Mouse (Mus musculus): ENCODE results near the gene Ccno. TPM values are rescaled to one million over a fixed set of nuclear protein-coding genes. Genes with fewer than 3 reads are reported as not detected.

The Ccno gene
- total RNA-seq, 1 experiment = 10.8 TPM

DNA sequence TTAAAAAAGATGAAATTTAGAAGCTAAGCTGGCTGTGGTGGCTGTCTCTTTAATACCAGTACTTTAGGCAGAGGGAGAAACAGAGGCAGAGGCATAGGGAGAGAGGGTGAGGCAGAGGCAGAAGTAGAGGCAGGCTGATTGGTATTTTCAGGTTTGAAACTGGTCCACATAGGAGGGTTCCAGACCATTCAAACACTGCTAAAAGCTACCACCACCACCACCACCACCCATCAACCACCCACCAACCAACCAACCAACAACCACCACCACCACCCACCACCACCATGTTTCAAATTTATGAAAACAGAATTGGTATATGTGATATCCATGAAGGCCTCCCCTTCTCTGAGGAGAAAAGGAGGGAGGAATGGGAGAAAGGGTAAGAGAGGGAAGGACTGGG is 45.2 kb downstream of the Ccno start:
- no peak overlapping the region for H3K9ac ChIP-seq (ENCODE audit: insufficient read depth, low read depth, low read length, poor library complexity, severe bottlenecking)
- H3K9me3 ChIP-seq (ENCODE audit: control insufficient read depth, insufficient read depth, low read depth, low read length) = no peaks in the 10 kb centered on the region
- TF ChIP-seq ZC3H11A (IDR thresholded peaks at IDR 0.05; ENCODE audit: borderline replicate concordance, low read depth, low read length) (no peak), HCFC1 (IDR thresholded peaks at IDR 0.05; ENCODE audit: borderline replicate concordance, insufficient read depth, low read length) (no peak), MAFK (IDR thresholded peaks at IDR 0.05; ENCODE audit: insufficient read depth, low read depth, low read length) (no peak), CHD2 (IDR thresholded peaks at IDR 0.05; ENCODE audit: low read depth, low read length) (no peak), ZNF384 (IDR thresholded peaks at IDR 0.05; ENCODE audit: low read depth, low read length) (no peak)
- H3K4me3 ChIP-seq (ENCODE audit: insufficient read depth in 1 of 2, low read depth in 1 of 2, low read length in 2 of 2, poor library complexity in 1 of 2, severe bottlenecking in 1 of 2) = no peak overlapping the region
- H3K27ac ChIP-seq (ENCODE audit: insufficient read depth, low read depth, low read length, poor library complexity, severe bottlenecking) = no peak overlapping the region
- DNase-seq (ENCODE audit: low read depth, low spot score) = no peak
- in situ Hi-C loops (cut with MboI; ENCODE audit: low sequenced_read_pairs in 2 of 2, unreplicated experiment in 2 of 2) = no loop called here
- H3K4me1 ChIP-seq (ENCODE audit: control insufficient read depth in 2 of 2, insufficient read depth in 2 of 2, low read length in 2 of 2, poor library complexity in 1 of 2) = peaks cover 0 to 8% of the 10 kb centered on the region in 2 experiments; a peak in 2 of 4 replicates
- H3K36me3 ChIP-seq (ENCODE audit: control insufficient read depth, insufficient read depth, low read length, poor library complexity, severe bottlenecking) = no peaks in the 10 kb centered on the region

DNA sequence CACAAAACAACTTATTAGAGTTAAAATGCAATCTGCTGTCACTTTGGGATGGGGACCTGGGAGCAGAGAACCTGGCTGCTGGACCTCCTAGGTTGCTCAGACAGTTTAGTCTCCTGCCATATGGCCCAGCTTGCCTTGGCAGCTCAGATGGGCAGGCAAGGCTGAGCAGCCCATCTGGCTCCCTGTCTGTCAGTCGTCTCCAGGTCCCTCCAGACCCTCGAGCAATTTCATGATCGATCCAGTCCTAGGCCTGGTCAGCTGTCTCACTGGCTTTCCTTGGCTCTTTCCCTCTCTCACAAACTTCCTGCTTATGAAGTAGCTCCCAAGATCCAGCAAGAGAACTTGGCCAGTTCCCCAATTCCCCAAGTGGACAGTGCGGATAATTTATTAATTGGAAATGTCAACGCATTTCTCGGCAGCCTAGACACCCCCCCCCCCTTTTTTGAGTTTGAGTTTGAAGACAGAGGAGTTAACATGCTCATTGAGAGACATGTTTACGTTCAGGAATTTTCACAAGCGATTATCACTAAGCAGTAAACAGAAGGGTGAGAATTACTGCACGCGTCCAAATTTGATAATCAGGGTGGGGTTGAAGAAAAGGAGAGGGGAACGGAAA is 46.8 kb downstream of the Ccno start:
- in situ Hi-C loops (cut with MboI; ENCODE audit: low sequenced_read_pairs in 2 of 2, unreplicated experiment in 2 of 2) = no loop called here
- Histone ChIP-seq H3K4me3 (ENCODE audit: insufficient read depth in 1 of 2, low read depth in 1 of 2, low read length in 2 of 2, poor library complexity in 1 of 2, severe bottlenecking in 1 of 2) (peak overlapping the region; percentile 60 to 63; a peak in 3 of 4 replicates), H3K9ac (ENCODE audit: insufficient read depth, low read depth, low read length, poor library complexity, severe bottlenecking) (no peak overlapping the region), H3K36me3 (ENCODE audit: control insufficient read depth, insufficient read depth, low read length, poor library complexity, severe bottlenecking) (no peaks in the 10 kb centered on the region), H3K9me3 (ENCODE audit: control insufficient read depth, insufficient read depth, low read depth, low read length) (no peaks in the 10 kb centered on the region), H3K27ac (ENCODE audit: insufficient read depth, low read depth, low read length, poor library complexity, severe bottlenecking) (no peak overlapping the region), H3K4me1 (ENCODE audit: control insufficient read depth in 2 of 2, insufficient read depth in 2 of 2, low read length in 2 of 2, poor library complexity in 1 of 2) (peaks cover 0 to 8% of the 10 kb centered on the region in 2 experiments; a peak in 2 of 4 replicates)
- no peak for TF ChIP-seq MAFK (IDR thresholded peaks at IDR 0.05; ENCODE audit: insufficient read depth, low read depth, low read length)
- TF ChIP-seq CHD2 (IDR thresholded peaks at IDR 0.05; ENCODE audit: low read depth, low read length) = no peak
- no peak for TF ChIP-seq HCFC1 (IDR thresholded peaks at IDR 0.05; ENCODE audit: borderline replicate concordance, insufficient read depth, low read length)
- TF ChIP-seq ZC3H11A (IDR thresholded peaks at IDR 0.05; ENCODE audit: borderline replicate concordance, low read depth, low read length) = no peak
- no peak for TF ChIP-seq ZNF384 (IDR thresholded peaks at IDR 0.05; ENCODE audit: low read depth, low read length)
- no peak for DNase-seq (ENCODE audit: low read depth, low spot score)

DNA sequence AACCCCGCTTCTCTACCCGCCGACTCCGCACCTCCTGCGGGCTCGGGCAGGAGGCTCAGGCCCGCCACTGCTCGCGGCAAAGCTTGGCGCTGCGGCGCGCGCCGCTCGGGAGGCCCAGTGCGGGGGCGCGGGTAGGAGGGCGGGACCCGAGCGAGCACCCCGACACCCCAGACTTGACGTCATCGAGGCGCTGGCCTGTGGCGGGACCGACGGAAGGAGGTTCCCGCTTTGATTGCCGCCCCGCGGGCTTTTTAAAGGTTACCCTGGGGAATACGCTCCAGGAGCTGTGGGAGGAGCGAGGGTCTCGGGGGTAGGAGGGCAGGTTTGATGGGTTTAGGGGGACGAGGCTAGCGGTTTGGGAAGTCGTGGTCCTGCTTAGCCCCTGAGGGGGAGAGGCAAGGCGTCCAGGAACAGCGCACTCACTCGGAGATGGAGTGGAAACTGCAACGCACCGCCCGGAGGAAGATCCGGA is 47.4 kb downstream of the Ccno start, which contains the start of gene Cdc20b:
TSS of gene Cdc20b (plus strand) at position 162 of the 472 bp plus-strand sequence.
- peak within 1 kb of the TSS; percentile 41; the same call in 1 of the 2 replicates for H3K9ac ChIP-seq (ENCODE audit: insufficient read depth, low read depth, low read length, poor library complexity, severe bottlenecking)
- TF ChIP-seq ZNF384 (IDR thresholded peaks at IDR 0.05; ENCODE audit: low read depth, low read length) (no peak), CHD2 (IDR thresholded peaks at IDR 0.05; ENCODE audit: low read depth, low read length) (no peak), HCFC1 (IDR thresholded peaks at IDR 0.05; ENCODE audit: borderline replicate concordance, insufficient read depth, low read length) (peak; percentile 15; the same call in 1 of the 2 replicates), ZC3H11A (IDR thresholded peaks at IDR 0.05; ENCODE audit: borderline replicate concordance, low read depth, low read length) (no peak), MAFK (IDR thresholded peaks at IDR 0.05; ENCODE audit: insufficient read depth, low read depth, low read length) (no peak)
- DNase-seq (ENCODE audit: low read depth, low spot score) = no peak
- H3K36me3 ChIP-seq (ENCODE audit: control insufficient read depth, insufficient read depth, low read length, poor library complexity, severe bottlenecking) = no peaks in the 10 kb centered on the region
- no peak within 1 kb of the TSS for H3K27ac ChIP-seq (ENCODE audit: insufficient read depth, low read depth, low read length, poor library complexity, severe bottlenecking)
- peaks cover 0 to 8% of the 10 kb centered on the region in 2 experiments; a peak in 2 of 4 replicates for H3K4me1 ChIP-seq (ENCODE audit: control insufficient read depth in 2 of 2, insufficient read depth in 2 of 2, low read length in 2 of 2, poor library complexity in 1 of 2)
- no peaks in the 10 kb centered on the region for H3K9me3 ChIP-seq (ENCODE audit: control insufficient read depth, insufficient read depth, low read depth, low read length)
- in situ Hi-C loops (cut with MboI; ENCODE audit: low sequenced_read_pairs in 2 of 2, unreplicated experiment in 2 of 2) = no loop called here
- peak within 1 kb of the TSS; percentile 60 to 63 for H3K4me3 ChIP-seq (ENCODE audit: insufficient read depth in 1 of 2, low read depth in 1 of 2, low read length in 2 of 2, poor library complexity in 1 of 2, severe bottlenecking in 1 of 2)

DNA sequence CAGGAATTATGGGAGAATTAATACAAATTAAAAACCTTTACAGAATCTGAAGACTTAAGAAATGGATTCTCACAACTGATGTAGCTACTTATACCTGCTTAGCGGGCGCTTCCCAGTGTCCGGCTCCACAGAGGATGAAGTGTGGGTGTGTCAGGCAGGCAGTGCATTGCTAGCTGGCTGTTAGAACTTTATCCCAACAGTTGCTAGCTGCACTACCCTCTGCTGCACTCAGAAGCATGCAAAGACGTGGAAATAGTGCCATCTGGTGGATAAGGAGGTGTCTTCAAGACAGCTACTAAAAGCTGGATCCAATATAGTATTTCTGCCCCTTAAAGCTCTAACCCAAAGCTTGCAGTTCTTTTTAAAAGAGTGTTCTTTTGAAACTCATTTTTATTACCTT is 48.2 kb downstream of the Ccno start:
- in situ Hi-C loops (cut with MboI; ENCODE audit: low sequenced_read_pairs in 2 of 2, unreplicated experiment in 2 of 2) = no loop called here
- peaks cover under 1 to 7% of the 10 kb centered on the region in 2 experiments; a peak in 1 of 4 replicates for H3K4me1 ChIP-seq (ENCODE audit: control insufficient read depth in 2 of 2, insufficient read depth in 2 of 2, low read length in 2 of 2, poor library complexity in 1 of 2)

More for the DNA sequence above, 48.2 kb downstream of the Ccno start:
- no peaks in the 10 kb centered on the region for H3K36me3 ChIP-seq (ENCODE audit: control insufficient read depth, insufficient read depth, low read length, poor library complexity, severe bottlenecking)
- H3K4me3 ChIP-seq (ENCODE audit: insufficient read depth in 1 of 2, low read depth in 1 of 2, low read length in 2 of 2, poor library complexity in 1 of 2, severe bottlenecking in 1 of 2) = peak overlapping the region; percentile 60 to 63; a peak in 1 of 4 replicates
- no peak overlapping the region for H3K9ac ChIP-seq (ENCODE audit: insufficient read depth, low read depth, low read length, poor library complexity, severe bottlenecking)
- peak; percentile 90 for DNase-seq (ENCODE audit: low read depth, low spot score)
- no peak for TF ChIP-seq ZNF384 (IDR thresholded peaks at IDR 0.05; ENCODE audit: low read depth, low read length)
- TF ChIP-seq ZC3H11A (IDR thresholded peaks at IDR 0.05; ENCODE audit: borderline replicate concordance, low read depth, low read length) = peak; percentile 96
- no peak for TF ChIP-seq HCFC1 (IDR thresholded peaks at IDR 0.05; ENCODE audit: borderline replicate concordance, insufficient read depth, low read length)
- H3K27ac ChIP-seq (ENCODE audit: insufficient read depth, low read depth, low read length, poor library complexity, severe bottlenecking) = no peak overlapping the region
- no peaks in the 10 kb centered on the region for H3K9me3 ChIP-seq (ENCODE audit: control insufficient read depth, insufficient read depth, low read depth, low read length)

Other genes starting within 250 kb of the Ccno start
- gene Plpp1, start 187.0 kb upstream of the Ccno start, total RNA-seq (2012; rRNA removed) = 33.0 and 38.2 TPM in 2 replicates
- gene Mtrex, start 60.4 kb upstream of the Ccno start, total RNA-seq (2012; rRNA removed) = 61.8 and 77.1 TPM in 2 replicates
- gene Dhx29, start 60.3 kb upstream of the Ccno start, total RNA-seq (2012; rRNA removed) = 25.3 and 33.2 TPM in 2 replicates
- gene Mcidas, start 6.0 kb downstream of the Ccno start, total RNA-seq (2012; rRNA removed) = not detected in 2 replicates
- 0.16 and 0.49 TPM in 2 replicates for gene Cdc20b, start 47.3 kb downstream of the Ccno start, total RNA-seq (2012; rRNA removed)
- gene Gpx8, start 58.6 kb downstream of the Ccno start, total RNA-seq (2012; rRNA removed) = 17.0 and 35.5 TPM in 2 replicates
- not detected in 2 replicates for gene Gzma, start 113.2 kb downstream of the Ccno start, total RNA-seq (2012; rRNA removed)
- not detected in 2 replicates for gene Esm1, start 221.9 kb downstream of the Ccno start, total RNA-seq (2012; rRNA removed)
- not detected in 2 replicates for gene Gzmk, start 238.1 kb downstream of the Ccno start, total RNA-seq (2012; rRNA removed)

Data from ES-E14 (cell line).